Mouse (Mus musculus): ENCODE data around the gene Noct.
A peak's percentile ranks its signal among the peaks of the same experiment; 100 is the strongest.

The Noct gene

GRCm38 (mm10) chr3:51232205-51232910 is 8.1 kb downstream of the Noct start:
- DNase-seq, result no peak

- no peak for DNase-seq
Measured at GRCm38 (mm10) chr3:51233474-51233873, 9.2 kb downstream of the Noct start.

GRCm38 (mm10) chr3:51233918-51234751 is 9.9 kb downstream of the Noct start:
- peak; percentile 72 for DNase-seq

- no peak for DNase-seq
Measured at GRCm38 (mm10) chr3:51234752-51235055, 10.5 kb downstream of the Noct start.

GRCm38 (mm10) chr3:51238515-51238914 is 14.3 kb downstream of the Noct start:
- no peak for DNase-seq

- no peak for DNase-seq
Measured at GRCm38 (mm10) chr3:51239541-51239940, 15.3 kb downstream of the Noct start.

- DNase-seq, result no peak
Measured at GRCm38 (mm10) chr3:51247704-51248103, 23.5 kb downstream of the Noct start.

- no peak for DNase-seq
Measured at GRCm38 (mm10) chr3:51248600-51248999, 24.4 kb downstream of the Noct start.

- DNase-seq, result no peak
Measured at GRCm38 (mm10) chr3:51249460-51249859, 25.2 kb downstream of the Noct start.

GRCm38 (mm10) chr3:51249866-51250265 is 25.6 kb downstream of the Noct start:
- DNase-seq, result no peak

GRCm38 (mm10) chr3:51251057-51251456 is 26.8 kb downstream of the Noct start:
- no peak for DNase-seq

GRCm38 (mm10) chr3:51252223-51252622 is 28.0 kb downstream of the Noct start:
- DNase-seq, result no peak

GRCm38 (mm10) chr3:51252689-51253402 is 28.6 kb downstream of the Noct start:
- no peak for DNase-seq

- no peak for DNase-seq
Measured at GRCm38 (mm10) chr3:51254784-51255183, 30.5 kb downstream of the Noct start.

GRCm38 (mm10) chr3:51256450-51256849 is 32.2 kb downstream of the Noct start:
- DNase-seq, result no peak

- DNase-seq, result no peak
Measured at GRCm38 (mm10) chr3:51258070-51258469, 33.8 kb downstream of the Noct start.

- no peak for DNase-seq
Measured at GRCm38 (mm10) chr3:51262942-51263341, 38.7 kb downstream of the Noct start.

- no peak for DNase-seq
Measured at GRCm38 (mm10) chr3:51268434-51268833, 44.2 kb downstream of the Noct start.

- DNase-seq, result no peak
Measured at GRCm38 (mm10) chr3:51270069-51270817, 46.0 kb downstream of the Noct start.

GRCm38 (mm10) chr3:51275956-51276398 is 51.7 kb downstream of the Noct start:
- peak; percentile 99 for DNase-seq

GRCm38 (mm10) chr3:51276421-51277111 is 52.3 kb downstream of the Noct start:
- DNase-seq, result peak; percentile 55
